Mouse (Mus musculus): ENCODE measurements around the gene Dao. TPM values are rescaled to one million over a fixed set of nuclear protein-coding genes. Genes with fewer than 3 reads are reported as not detected.

The Dao gene
- total RNA-seq, 2 experiments from 2014 or later: not detected

DNA sequence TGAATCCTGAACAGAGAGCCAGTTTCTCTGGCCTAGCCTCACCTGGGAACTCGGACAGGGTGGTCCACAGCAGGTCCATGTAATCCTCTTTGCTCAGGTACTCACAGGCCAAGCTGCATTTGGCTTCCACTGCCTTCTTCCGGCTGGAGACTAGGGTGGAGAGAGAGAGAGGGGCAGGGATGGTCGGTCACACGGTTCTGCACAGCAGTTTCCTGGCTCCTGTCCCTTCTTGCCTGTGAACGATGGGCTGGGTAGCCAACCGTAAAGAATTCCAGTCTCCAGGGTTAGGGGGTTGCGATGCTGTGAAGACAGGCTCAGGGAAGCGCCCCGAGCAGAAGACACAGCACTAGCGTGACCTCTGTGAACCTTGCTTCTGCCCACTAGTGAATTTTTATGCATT is 31.6 kb downstream of the Dao start:
- DNase-seq (ENCODE audit: extremely low spot score in 1 of 2, low spot score in 2 of 2): no peak
- Histone ChIP-seq H3K27ac (no peak overlapping the region), H3K4me3 (no peak overlapping the region)
- no peak for TF ChIP-seq CTCF (IDR thresholded peaks at IDR 0.05)
- intact Hi-C loops (cut with DNase I): no loop called here

DNA sequence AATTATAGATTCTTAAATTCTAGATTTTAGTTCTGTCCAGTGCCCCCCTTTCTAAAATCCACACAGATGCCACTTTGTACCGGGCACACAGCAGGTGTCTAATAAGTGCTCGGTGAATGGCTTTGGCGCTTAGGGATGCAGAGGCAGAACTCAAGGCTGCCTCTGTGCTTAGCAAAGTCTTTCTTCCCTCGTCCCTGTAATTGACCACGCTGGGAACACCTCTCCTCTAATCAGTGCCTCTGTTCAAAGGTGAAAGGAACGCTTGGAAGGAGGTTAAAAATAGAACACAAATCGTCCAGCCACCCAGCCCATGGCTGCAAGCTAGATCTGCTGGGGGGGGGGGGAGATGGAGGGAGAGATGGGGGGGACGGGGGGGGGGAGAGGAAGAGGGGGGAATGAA is 37.0 kb downstream of the Dao start:
- H3K27ac ChIP-seq: no peak overlapping the region
- DNase-seq (ENCODE audit: extremely low spot score in 1 of 2, low spot score in 2 of 2): no peak
- TF ChIP-seq CTCF (IDR thresholded peaks at IDR 0.05): no peak
- no peak overlapping the region for H3K4me3 ChIP-seq
- intact Hi-C loops (cut with DNase I): no loop called here

DNA sequence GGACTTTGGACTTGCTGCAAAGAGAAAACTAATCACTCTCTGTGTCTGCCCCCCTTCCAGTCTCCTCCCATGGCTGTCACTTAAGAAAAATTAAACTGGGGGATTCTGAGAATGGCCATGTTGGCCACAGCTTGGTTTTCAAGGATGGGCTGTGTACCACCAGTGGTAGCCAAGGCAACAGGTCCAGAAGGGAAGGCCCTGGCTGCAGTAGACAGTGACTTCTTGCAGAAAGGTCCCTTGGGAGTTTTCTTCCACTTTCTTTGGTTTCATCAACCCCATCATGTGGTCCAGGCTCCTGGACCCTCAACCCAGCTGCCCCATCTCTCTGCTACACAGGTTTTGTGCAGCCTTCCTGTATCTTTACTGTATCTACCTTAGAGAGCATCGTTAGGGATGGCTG is 37.4 kb downstream of the Dao start:
- TF ChIP-seq CTCF (IDR thresholded peaks at IDR 0.05): no peak
- Histone ChIP-seq H3K4me3 (no peak overlapping the region), H3K27ac (no peak overlapping the region)
- no peak for DNase-seq (ENCODE audit: extremely low spot score in 1 of 2, low spot score in 2 of 2)
- intact Hi-C loops (cut with DNase I): no loop called here

DNA sequence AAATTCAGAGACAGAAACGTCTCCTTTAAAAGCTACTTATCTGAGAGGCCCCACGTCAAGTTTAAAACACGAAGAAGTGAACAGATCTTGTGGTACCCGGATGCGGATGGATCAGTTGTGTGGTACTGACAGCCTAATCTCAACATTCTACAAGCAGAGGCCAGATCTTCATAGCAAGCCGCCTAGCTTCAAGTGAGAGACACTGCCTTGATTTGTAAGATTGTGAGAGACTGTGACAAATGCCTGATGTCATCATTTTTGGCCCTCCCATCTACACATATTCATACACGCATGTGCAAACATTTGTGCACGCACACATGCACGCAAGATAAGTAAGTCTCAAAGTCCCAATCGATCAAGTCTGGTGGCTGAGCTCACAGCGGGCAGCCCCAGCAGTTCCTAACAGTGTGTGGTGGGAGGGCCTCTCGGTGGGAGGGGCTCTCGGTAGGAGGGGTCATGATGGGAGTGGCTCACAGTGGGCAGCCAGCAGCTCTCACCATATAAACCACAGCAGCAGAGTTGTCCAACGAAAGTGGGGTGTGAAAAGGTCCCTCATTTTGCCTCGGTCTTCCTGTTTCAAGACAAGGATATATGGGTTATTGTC is 37.9 kb downstream of the Dao start:
- no peak for TF ChIP-seq CTCF (IDR thresholded peaks at IDR 0.05)
- intact Hi-C loops (cut with DNase I): no loop called here

DNA sequence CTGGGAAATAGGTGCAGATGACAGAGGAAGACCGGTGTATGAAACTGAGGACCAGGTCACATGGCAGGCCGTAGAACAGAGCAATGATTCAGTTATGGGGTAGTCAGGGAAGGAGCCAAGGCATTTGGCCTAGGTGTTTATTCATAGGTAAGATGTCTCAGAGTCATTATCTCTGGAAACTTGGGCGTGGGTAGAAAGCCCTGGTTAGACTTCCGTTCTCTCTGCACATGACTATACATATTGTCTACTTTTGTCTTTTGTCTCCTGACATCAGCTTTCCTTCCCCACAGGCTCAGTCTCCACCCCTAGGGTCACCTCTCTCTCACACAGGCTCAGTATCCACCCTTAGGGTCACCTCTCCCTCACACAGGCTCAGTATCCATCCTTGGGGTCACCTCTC is 40.3 kb downstream of the Dao start:
- DNase-seq (ENCODE audit: extremely low spot score in 1 of 2, low spot score in 2 of 2): no peak
- H3K4me3 ChIP-seq: no peak overlapping the region
- intact Hi-C loops (cut with DNase I): no loop called here
- no peak for TF ChIP-seq CTCF (IDR thresholded peaks at IDR 0.05)
- H3K27ac ChIP-seq: no peak overlapping the region

More for the DNA sequence above, 37.9 kb downstream of the Dao start:
- Histone ChIP-seq H3K4me3 (no peak overlapping the region), H3K27ac (no peak overlapping the region)
- no peak for DNase-seq (ENCODE audit: extremely low spot score in 1 of 2, low spot score in 2 of 2)

DNA sequence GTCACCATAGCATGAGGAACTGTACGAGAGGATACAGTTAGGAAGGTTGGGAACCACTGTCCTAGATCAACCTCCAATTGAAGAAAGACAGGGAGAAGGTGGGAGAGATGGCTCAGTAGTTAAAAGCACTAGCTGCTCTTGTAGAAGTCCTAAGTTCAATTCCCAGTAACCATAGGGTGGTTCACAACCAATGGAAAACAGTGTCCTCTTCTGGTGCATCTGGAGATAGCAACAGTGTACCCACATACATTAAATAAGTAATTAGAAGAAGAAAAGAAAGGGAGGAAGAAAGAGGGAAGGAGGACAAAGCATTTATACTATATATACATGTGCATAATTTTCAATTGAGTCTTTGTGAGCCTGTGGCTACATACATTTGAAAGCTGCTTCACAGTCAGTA is 41.6 kb downstream of the Dao start:
- intact Hi-C loops (cut with DNase I): loop anchor here (5.0 kb wide), 2 partner anchors 88 to 262 kb away; no protein-coding TSS in a partner anchor
- peak; percentile 54 for TF ChIP-seq CTCF (IDR thresholded peaks at IDR 0.05)
- DNase-seq (ENCODE audit: extremely low spot score in 1 of 2, low spot score in 2 of 2): no peak
- Histone ChIP-seq H3K4me3 (no peak overlapping the region), H3K27ac (no peak overlapping the region)

DNA sequence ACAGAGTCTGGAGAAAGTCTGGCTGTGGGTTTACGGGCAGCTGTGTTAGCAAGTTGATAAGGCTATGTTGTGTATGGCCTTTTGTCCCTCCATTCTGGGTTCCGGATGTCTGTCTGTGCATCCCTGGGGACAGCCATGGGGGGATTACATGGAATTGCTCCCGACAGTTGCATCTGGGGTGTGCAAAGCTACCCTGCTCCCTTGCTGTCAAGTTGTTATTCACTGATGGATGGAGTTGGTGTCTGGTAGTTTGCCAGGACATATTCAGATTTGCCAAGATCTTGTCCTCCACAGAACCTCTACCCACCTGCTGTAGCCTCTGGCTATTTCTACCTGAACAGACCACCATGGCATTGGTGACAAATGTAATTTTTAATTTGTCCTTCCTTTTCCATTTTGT is 42.6 kb downstream of the Dao start:
- intact Hi-C loops (cut with DNase I): loop anchor here (5.0 kb wide), 2 partner anchors 89 to 261 kb away; no protein-coding TSS in a partner anchor
- no peak for TF ChIP-seq CTCF (IDR thresholded peaks at IDR 0.05)
- Histone ChIP-seq H3K4me3 (no peak overlapping the region), H3K27ac (no peak overlapping the region)
- DNase-seq (ENCODE audit: extremely low spot score in 1 of 2, low spot score in 2 of 2): no peak

DNA sequence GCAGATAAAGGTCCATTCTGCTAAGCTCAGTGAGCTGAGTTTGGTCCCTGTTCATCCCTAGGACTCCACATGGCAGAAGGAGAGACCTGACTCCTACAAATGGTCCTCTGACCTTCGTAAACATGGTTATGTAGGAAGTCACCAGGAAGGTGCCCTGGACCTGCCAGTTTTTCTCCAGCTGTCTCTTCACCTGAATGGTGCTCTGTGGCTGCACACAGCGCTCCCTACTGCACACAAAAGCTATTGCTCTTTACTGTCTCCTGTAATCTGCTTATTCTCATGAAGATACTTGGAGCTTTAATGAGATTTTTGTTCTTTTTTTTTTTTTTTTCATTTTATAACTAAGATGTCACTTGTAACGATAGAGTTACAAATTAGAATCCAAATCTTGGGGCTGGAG is 43.1 kb downstream of the Dao start:
- Histone ChIP-seq H3K4me3 (no peak overlapping the region), H3K27ac (no peak overlapping the region)
- intact Hi-C loops (cut with DNase I): loop anchor here (5.0 kb wide), 2 partner anchors 89 to 261 kb away; no protein-coding TSS in a partner anchor
- DNase-seq (ENCODE audit: extremely low spot score in 1 of 2, low spot score in 2 of 2): no peak
- no peak; the same call in 1 of the 2 replicates for TF ChIP-seq CTCF (IDR thresholded peaks at IDR 0.05)

DNA sequence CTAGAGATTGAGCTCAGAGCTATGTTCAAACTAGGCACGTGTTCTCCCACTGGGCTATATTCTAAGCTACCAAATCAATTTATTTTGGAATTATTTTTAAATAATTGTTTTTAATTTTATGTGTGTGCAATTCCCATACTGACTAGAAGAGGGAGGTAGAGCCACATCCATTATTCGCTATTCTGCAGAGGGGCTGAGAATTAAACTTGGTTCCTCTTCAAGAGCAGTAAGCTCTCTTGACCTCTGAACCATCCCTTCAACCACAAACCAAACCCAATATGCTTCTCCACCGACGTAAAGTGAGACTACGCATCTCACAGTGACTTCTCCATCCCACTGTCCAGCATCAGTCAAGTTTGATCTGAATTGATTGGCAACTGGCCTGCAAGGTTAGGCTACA is 43.7 kb downstream of the Dao start:
- no peak for DNase-seq (ENCODE audit: extremely low spot score in 1 of 2, low spot score in 2 of 2)
- Histone ChIP-seq H3K4me3 (no peak overlapping the region), H3K27ac (no peak overlapping the region)
- peak; percentile 54 for TF ChIP-seq CTCF (IDR thresholded peaks at IDR 0.05)
- intact Hi-C loops (cut with DNase I): loop anchor here (5.0 kb wide), 2 partner anchors 90 to 260 kb away; no protein-coding TSS in a partner anchor

DNA sequence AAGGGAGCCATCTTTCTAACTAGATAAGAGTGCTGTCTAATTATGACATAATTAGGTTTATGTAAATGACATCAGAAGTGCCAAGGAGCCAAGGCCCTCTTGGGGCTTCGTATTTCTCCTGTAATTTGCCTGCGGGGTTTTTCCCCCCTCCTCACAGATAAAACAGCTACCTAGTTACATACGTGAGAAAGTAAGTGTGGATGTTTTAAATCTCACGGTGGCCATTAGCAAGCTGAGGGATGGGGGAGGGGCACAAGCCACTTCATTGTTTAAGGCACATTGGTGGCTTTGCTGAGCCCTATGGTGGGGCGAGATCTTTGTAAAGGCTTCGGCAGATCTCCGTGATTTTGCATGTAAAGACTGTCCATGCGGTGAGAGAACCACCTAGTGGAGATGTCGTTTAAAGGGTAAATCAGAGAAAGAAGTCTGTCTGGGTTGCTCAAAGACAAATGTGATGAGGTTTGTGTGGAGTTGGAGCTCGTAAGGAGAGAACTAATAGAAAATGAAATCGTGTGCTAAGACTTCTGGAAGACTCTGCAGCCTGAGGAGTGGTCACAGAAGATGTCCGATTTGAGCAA is 45.3 kb downstream of the Dao start:
- no peak; the same call in 1 of the 2 replicates for TF ChIP-seq CTCF (IDR thresholded peaks at IDR 0.05)
- Histone ChIP-seq H3K27ac (no peak overlapping the region), H3K4me3 (no peak overlapping the region)
- no peak for DNase-seq (ENCODE audit: extremely low spot score in 1 of 2, low spot score in 2 of 2)
- intact Hi-C loops (cut with DNase I): loop anchor here (5.0 kb wide), 2 partner anchors 92 to 258 kb away; no protein-coding TSS in a partner anchor

DNA sequence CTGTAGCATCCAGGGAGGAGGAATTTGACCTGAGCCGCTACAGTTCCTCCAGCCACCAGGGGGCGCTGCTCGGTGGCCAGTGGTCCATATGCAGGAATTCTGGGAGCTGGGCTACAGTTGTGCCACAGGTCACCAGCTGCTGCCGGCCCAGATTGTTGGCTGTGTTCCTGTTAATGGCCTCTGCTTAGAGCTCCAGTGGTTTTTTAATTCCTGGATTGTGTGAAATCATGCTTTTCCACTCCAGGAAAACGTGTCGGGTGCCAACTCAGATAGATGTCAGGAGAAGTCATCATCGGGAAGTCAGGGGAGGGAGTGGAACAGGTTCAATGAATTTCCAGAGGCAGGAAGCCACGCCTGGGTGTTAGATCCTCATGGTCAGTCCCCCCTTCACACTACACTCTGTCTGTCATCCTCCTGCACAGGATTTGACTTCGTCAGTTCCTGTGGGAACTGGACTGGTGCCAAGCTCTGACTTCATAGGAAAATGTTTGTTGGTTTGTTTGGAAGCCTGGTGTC is 48.8 kb downstream of the Dao start:
- peak; percentile 90 for TF ChIP-seq CTCF (IDR thresholded peaks at IDR 0.05)
- peak; percentile 55 to 56 for DNase-seq (ENCODE audit: extremely low spot score in 1 of 2, low spot score in 2 of 2)
- intact Hi-C loops (cut with DNase I): loop anchor here (1.0 to 5.0 kb wide), 2 partner anchors 48 to 80 kb away; partner anchors contain the start of gene Ung
- H3K27ac ChIP-seq: no peak overlapping the region
- H3K4me3 ChIP-seq: no peak overlapping the region

DNA sequence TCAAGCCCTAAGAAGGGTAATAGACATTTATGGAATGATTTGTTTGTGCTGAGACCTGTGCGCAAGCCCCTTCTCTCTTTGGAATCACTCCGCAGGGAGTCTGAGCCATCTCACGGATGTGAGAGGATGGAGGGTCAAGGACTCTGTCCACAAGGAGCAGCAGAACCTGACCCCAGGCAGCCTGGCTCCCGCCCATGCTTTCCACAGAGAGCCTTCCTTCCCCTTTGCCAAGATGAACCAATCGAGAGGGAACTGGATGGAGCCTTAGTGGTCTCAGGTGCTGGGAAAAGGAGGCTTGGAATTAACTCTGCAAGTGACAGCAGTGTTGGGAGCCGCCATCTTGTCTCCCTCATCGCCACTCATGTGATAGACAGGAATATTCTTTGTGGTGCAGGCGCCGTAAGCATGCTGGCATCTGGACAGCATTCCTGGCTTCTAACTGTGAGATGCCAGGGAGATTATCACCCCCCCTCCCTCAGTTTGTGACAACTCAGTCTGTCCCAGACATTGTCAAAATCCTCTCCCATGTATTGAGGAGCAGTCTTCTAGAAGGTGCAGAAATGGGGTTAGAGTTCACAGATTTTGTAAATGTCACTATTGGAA is 53.7 kb downstream of the Dao start:
- no peak for TF ChIP-seq CTCF (IDR thresholded peaks at IDR 0.05)
- intact Hi-C loops (cut with DNase I): no loop called here
- Histone ChIP-seq H3K4me3 (no peak overlapping the region), H3K27ac (no peak overlapping the region)
- no peak for DNase-seq (ENCODE audit: extremely low spot score in 1 of 2, low spot score in 2 of 2)
